ENCODE assay signal across 28 mouse cellular contexts in genomic region chr2:173296408-173296807, GRCm38 (mm10). TPM values are rescaled to one million over a fixed set of nuclear protein-coding genes. Genes with fewer than 3 reads are reported as not detected.
"Had no signal": no experiment of that assay in that cellular context is flagged by ENCODE, and none has a peak within 500 bp of the region (broad histone marks: within the 10 kb centered on the region; RNA-seq: fewer than 3 reads in every experiment).

No protein-coding gene starts in this region.

- H3K4me2 ChIP-seq: embryonic facial prominence, embryonic 12.5 days; embryonic facial prominence, embryonic 13.5 days; embryonic facial prominence, embryonic 15.5 days; forebrain, embryonic 12.5 days; forebrain, embryonic 13.5 days; forebrain, embryonic 15.5 days had no signal

- H3K4me1 ChIP-seq: embryonic facial prominence, embryonic 12.5 days; forebrain, embryonic 13.5 days; forebrain, embryonic 15.5 days had no signal

- H3K27ac ChIP-seq: embryonic facial prominence, embryonic 12.5 days; embryonic facial prominence, embryonic 13.5 days; embryonic facial prominence, embryonic 15.5 days; forebrain, embryonic 10.5 days; forebrain, embryonic 12.5 days; forebrain, embryonic 13.5 days; forebrain, embryonic 15.5 days; heart, adult 2 months had no signal

- H3K9me3 ChIP-seq: embryonic facial prominence, embryonic 15.5 days; forebrain, embryonic 15.5 days had no signal

- H3K9ac ChIP-seq: embryonic facial prominence, embryonic 12.5 days; embryonic facial prominence, embryonic 13.5 days; embryonic facial prominence, embryonic 15.5 days; forebrain, embryonic 12.5 days; forebrain, embryonic 13.5 days; forebrain, embryonic 15.5 days; forebrain, postnatal 0 days had no signal

- ATAC-seq: forebrain, embryonic 13.5 days; forebrain, embryonic 14.5 days; forebrain, embryonic 15.5 days; forebrain, embryonic 16.5 days; forebrain, postnatal 0 days had no signal

- H3K27me3 ChIP-seq: embryonic facial prominence, embryonic 12.5 days; embryonic facial prominence, embryonic 13.5 days; embryonic facial prominence, embryonic 15.5 days; forebrain, embryonic 12.5 days; forebrain, embryonic 13.5 days; forebrain, embryonic 15.5 days had no signal

- DNase-seq: cerebellum, adult 18-20 months; cerebellum, adult 2 months; cerebellum, adult 8-10 months; cerebellum, adult 9-10 months; cerebellum, adult 9-11 months; cerebellum, postnatal 10 days; cerebellum, postnatal 14 days; cerebellum, postnatal 25 days; cerebellum, postnatal 36 days; embryo, embryonic 11 days; forebrain, postnatal 0 days; gastrocnemius, postnatal 10 days; gastrocnemius, postnatal 25 days; gastrocnemius, postnatal 36 days; heart, adult 11 months; heart, adult 18-20 months; heart, adult 2 months had no signal

- H3K36me3 ChIP-seq: embryonic facial prominence, embryonic 12.5 days; embryonic facial prominence, embryonic 13.5 days; embryonic facial prominence, embryonic 15.5 days; forebrain, embryonic 10.5 days; forebrain, embryonic 12.5 days; forebrain, embryonic 15.5 days had no signal

- H3K4me3 ChIP-seq: embryonic facial prominence, embryonic 12.5 days; embryonic facial prominence, embryonic 13.5 days; embryonic facial prominence, embryonic 15.5 days; erythroblast, embryonic 14.5 days; forebrain, embryonic 10.5 days; forebrain, embryonic 12.5 days; forebrain, embryonic 13.5 days; forebrain, embryonic 15.5 days; heart, adult 2 months had no signal

RNA-seq across cellular contexts. Expression of gene Pmepa1, which starts 20.1 kb away (rescaled TPM):
- total RNA-seq: granulocyte monocyte progenitor cell, adult 5-6 weeks had no signal
